Mouse (Mus musculus): ENCODE results near the gene Zfp599.
"Not testable (repeated sequence)": the region's sequence is repeated elsewhere in the genome, so short reads cannot be mapped to it uniquely, and the experiment has no call there.

GRCm38 (mm10) chr9:22226389-22226673 is 33.4 kb downstream of the Zfp599 start:
- not testable (repeated sequence) for TF ChIP-seq CTCF, EP300 (IDR thresholded peaks at IDR 0.05; ENCODE audit: low read depth)
